Mouse (Mus musculus): ENCODE data around the gene Znrf3. TPM values are rescaled to one million over a fixed set of nuclear protein-coding genes. Genes with fewer than 3 reads are reported as not detected.
A peak's percentile ranks its signal among the peaks of the same experiment; 100 is the strongest.

Znrf3 gene
- polyA plus RNA-seq, 1 experiment: 6.0 TPM

DNA sequence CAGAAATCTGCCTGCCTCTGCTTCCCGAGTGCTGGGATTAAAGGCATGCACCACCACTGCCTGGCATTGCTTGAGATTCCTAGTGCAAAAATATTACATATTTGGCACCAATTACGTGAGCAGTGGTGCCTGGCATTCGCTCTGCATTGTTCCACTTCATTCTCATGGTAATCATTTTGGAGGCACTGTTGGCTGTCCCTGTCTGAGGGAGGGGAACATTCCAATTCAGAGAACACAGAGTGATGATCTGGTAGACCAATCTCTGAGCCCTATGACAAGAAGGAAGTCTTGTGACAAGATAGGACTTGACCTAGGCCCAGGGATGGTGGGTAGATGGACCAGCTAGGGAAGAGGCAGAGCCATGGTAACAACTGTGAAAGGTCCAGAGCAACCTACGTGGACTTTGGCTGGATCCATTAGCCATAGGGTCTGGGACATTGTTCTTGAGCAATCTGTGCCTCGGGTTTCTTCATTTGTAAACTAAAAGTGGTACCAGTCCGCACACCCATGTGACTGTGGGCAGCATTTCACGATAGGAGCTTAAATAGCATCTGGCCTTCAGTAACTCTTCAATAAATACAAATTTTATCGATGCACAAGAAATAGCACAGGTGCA is 174.7 kb downstream of the Znrf3 start:
- Histone ChIP-seq H3K27ac (ENCODE audit: insufficient read depth, low read length) (no peak overlapping the region), H3K4me3 (ENCODE audit: insufficient read depth, low read length) (no peak overlapping the region), H3K4me1 (ENCODE audit: control insufficient read depth, insufficient read depth, low read length) (peaks cover 5% of the 10 kb centered on the region)
- TF ChIP-seq POLR2A (IDR thresholded peaks at IDR 0.05; ENCODE audit: extremely low read depth, insufficient read depth, low read length): no peak
- no peak for TF ChIP-seq CTCF (IDR thresholded peaks at IDR 0.05; ENCODE audit: extremely low read depth, insufficient read depth, low read length)

DNA sequence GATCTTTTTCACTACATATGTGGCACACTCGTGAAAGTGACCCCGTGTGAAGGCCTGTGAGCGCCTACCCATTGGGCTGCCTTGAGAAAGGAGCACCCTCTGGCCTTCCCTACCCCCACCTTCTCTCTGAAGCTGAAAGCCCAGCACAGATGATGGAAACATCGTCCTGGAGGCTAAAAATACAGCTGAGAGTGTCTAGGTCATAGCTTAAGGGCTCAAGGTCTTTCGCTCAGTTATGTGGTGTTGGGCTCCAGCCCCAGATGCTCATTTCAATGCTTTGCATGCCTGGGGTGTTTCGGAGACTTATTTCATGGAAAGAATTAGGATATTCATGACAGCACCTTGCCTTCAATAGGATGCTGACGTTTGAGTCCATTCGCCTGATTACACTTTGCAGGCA is 178.9 kb downstream of the Znrf3 start:
- Histone ChIP-seq H3K27ac (ENCODE audit: insufficient read depth, low read length) (no peak overlapping the region), H3K4me1 (ENCODE audit: control insufficient read depth, insufficient read depth, low read length) (no peaks in the 10 kb centered on the region), H3K4me3 (ENCODE audit: insufficient read depth, low read length) (no peak overlapping the region)
- TF ChIP-seq CTCF (IDR thresholded peaks at IDR 0.05; ENCODE audit: extremely low read depth, insufficient read depth, low read length) (no peak), POLR2A (IDR thresholded peaks at IDR 0.05; ENCODE audit: extremely low read depth, insufficient read depth, low read length) (no peak)

DNA sequence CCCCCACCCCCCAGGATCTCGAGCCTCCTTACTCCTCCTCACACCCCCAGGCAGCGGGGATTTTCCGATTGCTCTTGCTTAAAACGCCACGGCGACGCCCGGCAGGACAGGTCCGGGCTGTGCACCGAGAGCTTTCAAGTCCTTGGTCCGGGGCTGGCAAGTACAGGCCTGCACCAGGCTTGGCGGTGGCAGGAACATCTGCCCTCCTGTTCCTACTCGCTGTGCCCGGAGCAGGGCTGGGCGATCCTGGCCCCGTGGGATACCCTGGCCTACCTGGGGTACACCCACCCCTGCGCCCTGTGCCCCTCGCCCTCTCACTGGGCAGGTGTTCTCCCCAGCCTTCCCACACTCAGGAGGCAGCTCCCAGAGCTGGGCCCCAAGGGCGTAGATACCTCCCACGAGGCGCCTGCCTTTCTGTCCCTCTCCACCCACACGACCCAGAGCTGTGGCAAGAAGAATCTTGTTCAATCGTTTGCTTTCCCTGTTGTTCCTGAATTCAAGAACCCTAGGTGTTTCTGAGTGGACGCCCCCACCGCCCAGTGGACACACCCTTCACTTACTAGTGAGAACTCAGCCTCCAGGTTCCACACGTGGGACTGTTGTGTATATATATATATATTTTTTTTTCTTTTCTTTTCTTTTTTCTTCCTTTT is 181.4 kb downstream of the Znrf3 start:
- peaks cover 1% of the 10 kb centered on the region; the same call in 1 of the 2 replicates for H3K4me1 ChIP-seq (ENCODE audit: control insufficient read depth, insufficient read depth, low read length)
- no peak overlapping the region for H3K4me3 ChIP-seq (ENCODE audit: insufficient read depth, low read length)
- no peak for TF ChIP-seq CTCF (IDR thresholded peaks at IDR 0.05; ENCODE audit: extremely low read depth, insufficient read depth, low read length)
- no peak for TF ChIP-seq POLR2A (IDR thresholded peaks at IDR 0.05; ENCODE audit: extremely low read depth, insufficient read depth, low read length)
- no peak overlapping the region for H3K27ac ChIP-seq (ENCODE audit: insufficient read depth, low read length)

DNA sequence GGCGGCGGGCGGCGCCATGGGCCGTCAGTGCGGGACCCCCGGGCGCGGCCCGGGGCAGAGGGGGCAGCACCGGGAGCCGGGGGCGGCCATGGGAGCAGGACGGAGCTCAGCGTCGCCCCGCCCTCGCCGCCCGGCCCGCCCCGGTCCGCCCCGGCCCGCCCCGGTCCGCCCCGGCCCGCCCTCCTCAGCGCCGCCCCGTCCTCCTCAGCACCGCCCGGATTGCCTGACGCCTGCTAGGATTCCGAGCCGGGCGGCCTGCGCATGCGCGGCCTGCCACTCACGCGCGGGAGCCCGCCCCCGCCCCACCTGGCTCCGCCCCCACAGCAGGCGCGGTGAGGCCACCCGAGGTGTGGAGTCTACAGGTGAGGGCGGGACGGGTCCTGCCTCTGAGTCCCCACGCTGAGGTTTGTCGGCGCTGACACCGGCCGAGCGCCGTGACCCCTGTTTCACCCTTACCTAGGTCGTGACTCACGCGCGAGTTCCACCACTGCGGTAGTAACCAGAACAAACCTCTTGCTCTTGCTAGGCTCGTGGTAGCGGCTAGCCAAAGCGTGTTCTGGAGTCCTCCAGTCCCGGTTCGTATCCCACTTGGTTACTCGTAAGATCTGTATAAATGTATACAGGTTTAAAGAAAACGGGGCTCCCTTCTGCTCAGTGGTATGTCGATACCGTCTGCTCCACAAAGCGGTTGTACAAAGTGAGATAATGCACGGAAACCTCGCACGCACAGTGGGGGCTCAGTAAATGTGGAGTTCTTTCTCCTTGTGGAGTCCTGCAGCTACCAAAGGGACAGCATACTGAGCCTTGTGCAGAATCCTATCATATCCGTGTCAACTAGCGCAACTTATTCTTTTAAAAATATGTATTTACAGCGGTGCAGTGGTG is 182.9 kb downstream of the Znrf3 start, which contains the start of gene Kremen1:
TSS of gene Kremen1 (minus strand) at position 51 of the 885 bp plus-strand sequence.
- H3K4me1 ChIP-seq (ENCODE audit: control insufficient read depth, insufficient read depth, low read length): peaks cover 1% of the 10 kb centered on the region; the same call in 1 of the 2 replicates
- H3K4me3 ChIP-seq (ENCODE audit: insufficient read depth, low read length): peak within 1 kb of the TSS; percentile 65
- TF ChIP-seq POLR2A (IDR thresholded peaks at IDR 0.05; ENCODE audit: extremely low read depth, insufficient read depth, low read length): peak; percentile 39; the same call in 1 of the 2 replicates
- TF ChIP-seq CTCF (IDR thresholded peaks at IDR 0.05; ENCODE audit: extremely low read depth, insufficient read depth, low read length): no peak
- H3K27ac ChIP-seq (ENCODE audit: insufficient read depth, low read length): no peak within 1 kb of the TSS

DNA sequence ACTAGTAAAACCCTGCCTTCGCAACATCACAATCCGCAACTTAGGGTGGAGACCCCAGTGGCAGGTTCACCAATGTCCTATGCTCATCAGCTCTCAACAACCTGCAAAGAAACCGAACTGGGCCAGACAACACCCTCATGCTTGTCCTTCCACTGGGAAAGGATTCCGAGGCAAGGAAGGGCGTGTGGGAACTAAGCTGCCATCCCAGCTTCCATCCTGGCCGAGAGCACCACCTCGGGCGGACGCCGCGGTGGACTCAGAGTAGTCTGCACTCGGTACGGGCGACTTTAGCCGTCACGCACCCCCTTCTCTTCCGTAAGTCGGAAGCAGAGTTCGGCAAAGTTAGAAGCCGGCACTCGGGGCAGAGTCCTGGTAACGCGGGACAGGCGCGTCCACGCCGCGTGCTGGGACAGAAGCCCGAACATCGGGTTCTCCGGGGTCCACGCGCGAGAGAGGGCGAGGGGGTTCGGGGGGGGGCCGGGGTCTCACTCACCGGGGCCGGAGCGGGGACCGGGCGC is 183.6 kb downstream of the Znrf3 start:
- Histone ChIP-seq H3K4me1 (ENCODE audit: control insufficient read depth, insufficient read depth, low read length) (peaks cover 1% of the 10 kb centered on the region; the same call in 1 of the 2 replicates), H3K4me3 (ENCODE audit: insufficient read depth, low read length) (peak overlapping the region; percentile 65), H3K27ac (ENCODE audit: insufficient read depth, low read length) (no peak overlapping the region)
- no peak for TF ChIP-seq CTCF (IDR thresholded peaks at IDR 0.05; ENCODE audit: extremely low read depth, insufficient read depth, low read length)
- TF ChIP-seq POLR2A (IDR thresholded peaks at IDR 0.05; ENCODE audit: extremely low read depth, insufficient read depth, low read length): no peak

DNA sequence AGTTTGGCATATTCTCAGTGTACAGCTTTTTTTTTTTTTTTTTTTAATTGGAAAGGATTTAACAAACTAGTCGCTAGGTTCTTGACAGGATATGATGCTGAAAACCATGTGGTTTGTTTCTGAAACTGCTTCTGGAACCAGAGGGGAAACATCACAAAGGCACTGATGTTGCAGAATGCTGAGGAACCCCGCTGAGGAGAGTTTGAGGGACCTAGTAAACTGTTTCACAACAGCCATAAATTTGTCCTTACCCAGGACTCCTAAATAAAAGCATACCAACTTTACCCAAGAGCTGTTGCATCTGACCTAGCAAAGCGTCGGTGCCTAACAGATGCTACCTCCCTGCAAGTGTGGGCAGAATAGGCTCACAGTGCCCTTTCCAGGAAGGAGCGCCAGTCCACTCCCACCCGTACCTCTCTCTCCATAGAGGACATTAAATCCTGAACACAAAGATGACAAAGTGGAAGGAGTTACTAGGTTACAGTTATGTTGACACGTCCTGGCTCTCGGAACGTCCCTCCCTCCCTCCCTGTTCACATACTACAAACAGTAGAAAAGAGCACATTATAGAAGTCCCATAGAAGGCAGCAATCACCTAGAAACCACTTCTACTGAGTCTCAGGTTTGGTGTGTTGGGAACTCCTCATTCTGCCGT is 184.6 kb downstream of the Znrf3 start:
- Histone ChIP-seq H3K4me1 (ENCODE audit: control insufficient read depth, insufficient read depth, low read length) (peaks cover 1% of the 10 kb centered on the region; the same call in 1 of the 2 replicates), H3K4me3 (ENCODE audit: insufficient read depth, low read length) (peak overlapping the region; percentile 65; the same call in 1 of the 2 replicates), H3K27ac (ENCODE audit: insufficient read depth, low read length) (no peak overlapping the region)
- TF ChIP-seq CTCF (IDR thresholded peaks at IDR 0.05; ENCODE audit: extremely low read depth, insufficient read depth, low read length) (no peak), POLR2A (IDR thresholded peaks at IDR 0.05; ENCODE audit: extremely low read depth, insufficient read depth, low read length) (no peak)

DNA sequence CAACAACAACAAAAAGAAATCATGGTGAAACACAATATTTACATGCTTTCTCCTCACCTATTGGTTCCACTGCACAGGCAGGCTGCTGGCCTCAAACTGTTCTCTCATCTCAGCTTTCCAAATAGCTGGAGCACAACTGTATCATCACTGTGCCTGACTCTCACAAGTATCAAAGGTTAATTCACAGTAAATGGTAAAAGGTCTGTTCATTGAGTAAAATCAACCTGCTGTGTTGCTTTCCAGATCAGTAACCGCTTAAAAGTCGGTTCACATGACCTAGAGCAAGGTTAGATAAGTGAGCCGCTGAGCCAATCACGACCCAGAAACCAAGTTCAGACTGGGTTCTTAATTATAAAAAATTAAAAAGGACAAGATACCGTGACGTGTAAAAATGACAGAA is 186.6 kb downstream of the Znrf3 start:
- no peak overlapping the region for H3K27ac ChIP-seq (ENCODE audit: insufficient read depth, low read length)
- peaks cover 1% of the 10 kb centered on the region; the same call in 1 of the 2 replicates for H3K4me1 ChIP-seq (ENCODE audit: control insufficient read depth, insufficient read depth, low read length)
- H3K4me3 ChIP-seq (ENCODE audit: insufficient read depth, low read length): no peak overlapping the region
- TF ChIP-seq POLR2A (IDR thresholded peaks at IDR 0.05; ENCODE audit: extremely low read depth, insufficient read depth, low read length) (no peak), CTCF (IDR thresholded peaks at IDR 0.05; ENCODE audit: extremely low read depth, insufficient read depth, low read length) (no peak)

DNA sequence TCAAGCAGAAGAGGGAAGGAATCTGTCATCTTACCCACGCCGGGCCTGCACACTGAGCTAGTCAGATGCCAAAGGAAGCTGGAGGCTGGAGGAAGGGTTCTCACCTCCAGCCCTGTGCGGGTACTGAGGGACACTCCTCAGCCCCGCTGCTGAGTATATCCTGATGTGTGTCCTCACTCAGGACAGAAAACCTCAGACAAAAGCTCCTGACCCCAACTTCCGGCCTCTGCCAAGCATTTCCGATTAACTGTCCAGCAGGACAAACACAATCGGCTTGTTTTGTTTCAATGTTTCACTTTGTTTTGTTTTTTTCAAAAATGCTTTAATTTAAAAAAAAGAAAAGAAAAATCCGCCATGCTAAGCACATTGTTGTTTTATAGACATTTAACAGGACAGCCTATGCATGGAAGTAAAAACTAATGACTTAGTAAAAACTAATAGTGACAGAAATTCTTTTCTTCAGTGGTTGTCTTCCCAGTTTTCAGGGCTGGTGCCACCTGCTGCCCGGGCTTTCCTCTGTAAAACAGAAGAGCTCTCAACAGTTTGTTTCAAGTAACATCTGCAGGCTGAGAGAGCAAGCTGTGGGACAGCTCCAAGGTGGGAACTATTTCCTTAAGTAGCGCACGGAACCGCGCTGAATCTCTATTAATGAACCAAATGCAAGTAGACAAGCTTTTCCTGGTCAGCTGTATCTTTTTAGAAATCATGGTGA is 187.3 kb downstream of the Znrf3 start:
- Histone ChIP-seq H3K4me3 (ENCODE audit: insufficient read depth, low read length) (no peak overlapping the region), H3K27ac (ENCODE audit: insufficient read depth, low read length) (no peak overlapping the region), H3K4me1 (ENCODE audit: control insufficient read depth, insufficient read depth, low read length) (peaks cover 1% of the 10 kb centered on the region; the same call in 1 of the 2 replicates)
- TF ChIP-seq CTCF (IDR thresholded peaks at IDR 0.05; ENCODE audit: extremely low read depth, insufficient read depth, low read length): 0 out of 2 replicates have a peak, but pooled peaks have one; percentile 12
- no peak for TF ChIP-seq POLR2A (IDR thresholded peaks at IDR 0.05; ENCODE audit: extremely low read depth, insufficient read depth, low read length)
